Mouse (Mus musculus) gastrocnemius, postnatal 36 days (tissue): ENCODE data around the gene Tmem246. TPM values are rescaled to one million over a fixed set of nuclear protein-coding genes. Genes with fewer than 3 reads are reported as not detected.
A peak's percentile ranks its signal among the peaks of the same experiment; 100 is the strongest.
"Not testable (repeated sequence)": the region's sequence is repeated elsewhere in the genome, so short reads cannot be mapped to it uniquely, and the experiment has no call there.

Source experiments
- DNase-seq, 2 experiments: peaks; one replicate each; pipeline ENCODE4 v3.0.0; 2022
- intact Hi-C: fragments of 180-260 bp; cut with DNase I; formaldehyde crosslinking; loops from one replicate; pipeline ENCODE4 v1.15.1; 2025
- long read RNA-seq, 2 experiments: library from polyadenylated mRNA; stranded (forward); transcript quantifications; one replicate each; pipeline ENCODE4 v2.0.0; 2021
- total RNA-seq, 2 experiments: library from RNA; stranded (reverse); gene quantifications; 2 replicates each; pipeline ENCODE4 v1.2.3; 2021

Gene Tmem246
- total RNA-seq: 10 to 100 TPM; 29.6 to 30.5 TPM
- long read RNA-seq, experiment 1, transcript Tmem246-201 (2 exons, 2,989 nt): minor isoform, 5 of 73 reads
- long read RNA-seq, experiment 1, transcript Tmem246-202 (2 exons, 748 nt): major isoform, 49 of 73 reads
- long read RNA-seq, experiment 1, partial matches to known transcripts: 0 of 73 reads
- long read RNA-seq, experiment 1, other reads (novel, unspliced or antisense): 19 of 73 reads
- long read RNA-seq, experiment 2, transcript Tmem246-202 (2 exons, 748 nt): major isoform, 39 of 72 reads
- long read RNA-seq, experiment 2, transcript Tmem246-201 (2 exons, 2,989 nt): minor isoform, 6 of 72 reads
- long read RNA-seq, experiment 2, partial matches to known transcripts: 0 of 72 reads
- long read RNA-seq, experiment 2, other reads (novel, unspliced or antisense): 27 of 72 reads

DNA sequence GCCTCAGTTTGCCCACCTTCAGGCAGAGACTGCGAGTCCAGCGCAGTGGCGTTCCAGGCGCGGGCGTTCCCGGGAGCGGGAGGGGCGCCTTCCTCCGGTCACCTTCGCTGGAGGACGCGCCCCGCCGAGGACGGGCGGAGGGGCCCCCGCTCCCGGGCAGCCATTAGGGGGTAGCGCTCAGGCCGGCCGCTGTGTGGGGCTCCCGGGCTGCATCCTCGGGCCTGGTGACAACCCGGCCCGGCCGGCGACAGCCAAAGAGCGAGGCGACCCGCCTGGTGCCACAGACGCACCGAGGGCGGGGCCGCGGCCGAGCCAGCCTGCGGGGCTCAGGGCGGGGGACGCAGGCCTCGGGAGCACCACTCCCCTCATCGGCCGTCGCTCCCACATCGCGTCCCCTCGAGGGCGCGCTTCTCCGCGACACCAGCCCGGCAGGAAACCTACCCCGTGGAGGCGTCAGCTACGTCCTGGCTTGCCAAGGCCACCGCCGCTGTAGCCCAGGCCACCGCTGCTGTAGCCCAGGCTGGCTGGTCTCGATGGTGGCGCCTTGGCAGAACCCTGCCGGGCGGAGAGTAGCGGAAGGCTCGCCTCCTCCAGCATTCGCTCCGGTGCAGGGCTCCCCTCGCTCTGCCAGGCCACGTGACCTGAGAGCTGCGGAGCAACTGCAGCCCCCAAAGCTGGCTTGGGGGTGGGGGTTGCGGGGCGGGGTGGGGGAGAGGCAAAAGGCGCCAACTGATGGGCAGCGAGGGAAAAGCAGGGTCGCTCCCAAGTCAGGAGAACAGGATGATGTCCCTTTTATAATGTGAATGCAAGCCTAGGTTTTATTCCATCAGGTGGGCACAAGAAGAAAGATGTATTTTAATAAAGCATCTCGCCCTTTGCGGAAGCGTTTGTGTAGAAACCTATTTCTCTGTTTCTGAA is at the start of gene Tmem246:
Tmem246 (minus strand) TSS at position 694 of the 918 bp plus-strand sequence.
- DNase-seq: peak; percentile 56 to 64
- intact Hi-C loops: no loop called here

DNA sequence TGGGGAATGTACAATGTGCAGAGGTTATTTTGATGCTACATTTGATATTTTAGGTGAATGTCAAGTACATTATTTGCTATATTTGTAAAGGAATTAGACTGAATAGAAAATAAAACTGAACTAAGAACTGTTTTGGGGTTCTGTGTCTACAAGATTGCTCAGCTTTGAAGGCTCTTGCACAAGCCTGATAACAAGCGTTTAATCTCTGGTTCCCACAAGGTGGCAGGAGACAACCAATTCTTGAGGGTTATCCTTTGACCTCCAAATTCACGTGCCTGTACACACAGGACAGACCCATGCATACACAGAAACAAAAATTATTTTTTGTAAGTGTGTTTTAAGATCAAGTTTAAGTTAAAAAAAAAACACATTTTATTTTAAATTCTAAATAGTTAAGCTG is 42.2 kb upstream of the Tmem246 start:
- intact Hi-C loops: no loop called here
- no peak for DNase-seq

DNA sequence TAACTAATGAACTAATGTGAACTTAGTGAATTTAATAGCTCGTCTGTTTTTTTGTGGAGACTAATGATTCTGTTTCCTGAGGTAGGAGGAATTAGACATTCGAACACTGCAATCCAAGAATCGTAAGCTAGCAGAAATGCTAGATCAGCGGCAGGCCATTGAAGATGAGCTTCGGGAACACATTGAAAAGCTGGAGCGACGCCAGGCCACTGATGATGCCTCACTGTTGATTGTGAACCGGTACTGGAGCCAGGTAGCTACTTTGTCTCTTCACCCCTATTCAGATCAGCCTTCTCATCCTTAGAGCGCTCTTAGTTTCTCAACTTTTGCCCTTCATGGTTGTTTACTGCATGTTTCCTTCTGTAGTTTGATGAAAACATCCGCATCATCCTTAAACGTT is 40.1 kb upstream of the Tmem246 start:
- no peak for DNase-seq
- intact Hi-C loops: no loop called here

DNA sequence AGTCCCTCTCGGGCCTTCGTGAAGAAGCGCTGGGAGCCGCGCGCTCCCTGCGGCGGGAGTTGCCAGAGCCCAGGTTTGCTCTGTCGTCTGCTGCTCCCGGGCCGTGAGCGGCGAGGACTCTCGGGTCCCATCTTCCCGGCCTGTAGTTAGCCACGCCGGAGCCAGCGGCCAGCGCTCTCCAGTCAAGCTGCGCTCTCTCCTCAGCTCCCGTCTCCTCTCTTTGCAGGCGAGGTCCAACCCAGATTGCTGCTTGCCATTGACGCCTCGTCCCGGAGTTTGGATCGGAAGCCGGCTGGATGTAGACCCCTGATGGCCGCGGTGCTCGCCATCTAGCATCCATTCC is 34.4 kb upstream of the Tmem246 start:
- DNase-seq: no peak
- intact Hi-C loops: no loop called here

DNA sequence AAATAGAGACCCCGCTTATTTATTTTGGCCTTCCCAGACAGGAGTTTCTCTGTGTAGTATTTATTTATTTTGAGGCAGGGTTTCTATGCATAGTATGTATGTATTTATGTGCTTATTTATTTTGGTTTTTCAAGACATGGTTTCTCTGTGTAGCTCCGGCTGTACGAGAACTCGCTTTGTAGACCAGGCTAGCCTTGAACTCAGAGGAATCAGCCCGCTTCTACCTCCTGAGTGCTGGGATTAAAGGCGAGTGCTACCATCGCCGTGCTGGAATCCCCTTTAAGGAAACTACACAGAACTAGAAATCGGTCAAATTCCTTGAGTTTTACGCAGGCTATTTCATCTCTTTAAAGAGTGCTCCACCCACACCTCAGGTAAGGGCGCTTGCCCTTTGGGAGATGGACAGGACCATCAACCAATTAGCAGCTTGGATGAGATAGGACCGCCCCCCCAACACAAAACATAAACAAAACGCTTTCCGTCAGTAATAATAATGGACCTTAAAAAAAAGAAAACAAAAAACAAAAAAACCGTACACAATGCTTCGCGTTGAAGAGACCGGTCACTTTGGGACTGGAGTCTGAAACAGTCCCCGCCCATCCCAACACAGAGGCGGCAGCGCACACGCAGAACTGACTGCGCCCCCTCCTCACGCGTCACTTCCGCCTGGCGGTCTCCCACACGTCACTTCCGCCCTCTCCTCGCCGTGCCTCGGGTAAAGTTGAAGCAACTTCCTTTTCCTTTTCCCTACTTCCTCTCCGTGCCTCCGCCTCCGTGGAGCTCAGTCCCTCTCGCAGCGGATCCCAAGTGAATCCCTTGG is 33.9 kb upstream of the Tmem246 start, which contains the start of gene Rnf20:
Rnf20 (plus strand) TSS at position 688 of the 820 bp plus-strand sequence.
- peak; percentile 90 to 93 for DNase-seq
- intact Hi-C loops: no loop called here

DNA sequence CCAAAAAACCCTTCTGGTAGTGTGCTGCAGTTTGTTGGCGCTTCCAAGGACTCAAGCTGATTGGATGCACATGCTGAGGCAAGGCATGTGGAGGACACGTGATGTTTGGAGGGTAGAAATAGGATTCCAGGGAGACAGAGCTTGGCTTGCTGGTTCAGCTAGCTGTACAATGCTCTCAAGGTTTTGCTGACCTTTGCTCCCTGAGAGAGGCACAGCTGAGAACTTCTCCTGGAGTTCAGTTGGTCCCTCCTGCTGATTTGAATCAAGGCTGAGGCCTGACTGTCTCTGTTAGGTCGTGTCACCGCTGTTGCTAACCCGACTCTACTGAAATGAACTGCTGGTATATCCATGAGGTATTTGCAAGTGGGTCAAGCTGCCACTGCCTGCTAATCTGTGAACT is 31.3 kb upstream of the Tmem246 start:
- intact Hi-C loops: no loop called here

DNA sequence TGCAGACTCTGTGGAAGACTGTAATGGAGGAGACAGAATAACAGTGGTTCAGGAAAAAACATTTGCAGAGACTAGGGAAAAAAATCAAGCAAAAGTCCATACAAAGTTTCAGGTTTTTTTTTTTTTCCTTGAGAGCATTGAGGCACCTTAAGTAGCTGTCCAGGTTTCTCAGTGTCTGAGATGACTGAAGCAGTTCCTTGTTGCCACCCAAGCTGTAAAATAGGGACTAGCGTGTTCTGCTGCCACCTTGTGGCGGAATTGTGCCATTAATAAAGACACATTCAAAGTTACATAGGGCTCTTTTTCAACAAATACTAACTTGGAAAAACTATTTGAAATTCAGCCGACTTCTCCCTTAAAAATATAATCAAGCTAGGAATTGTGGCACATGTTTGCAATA is 29.3 kb upstream of the Tmem246 start:
- intact Hi-C loops: loop anchor here (1.0 kb wide), 1 partner anchor 60 kb away; no protein-coding TSS in a partner anchor
- peak; percentile 35 to 43 for DNase-seq

More for the DNA sequence above, 31.3 kb upstream of the Tmem246 start:
- DNase-seq: no peak

DNA sequence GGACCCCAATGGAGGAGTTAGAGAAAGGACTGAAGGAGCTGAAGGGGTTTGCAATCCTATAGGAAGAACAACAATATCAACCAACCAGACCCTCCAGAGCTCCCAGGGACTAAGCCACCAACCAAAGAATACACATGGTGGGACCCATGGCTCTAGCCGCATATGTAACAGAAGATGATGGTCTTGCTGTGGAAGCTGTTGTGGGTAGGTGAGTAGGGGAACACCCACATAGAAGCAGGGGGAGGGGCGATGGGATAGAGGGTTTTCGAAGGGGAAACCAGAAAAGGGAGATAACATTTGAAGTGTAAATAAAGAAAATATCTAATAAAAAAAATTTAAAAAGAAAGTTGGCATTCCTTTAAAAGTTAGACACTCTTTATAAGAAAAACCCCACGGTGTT is 27.3 kb upstream of the Tmem246 start:
- intact Hi-C loops, DNase-seq: not testable (repeated sequence)

DNA sequence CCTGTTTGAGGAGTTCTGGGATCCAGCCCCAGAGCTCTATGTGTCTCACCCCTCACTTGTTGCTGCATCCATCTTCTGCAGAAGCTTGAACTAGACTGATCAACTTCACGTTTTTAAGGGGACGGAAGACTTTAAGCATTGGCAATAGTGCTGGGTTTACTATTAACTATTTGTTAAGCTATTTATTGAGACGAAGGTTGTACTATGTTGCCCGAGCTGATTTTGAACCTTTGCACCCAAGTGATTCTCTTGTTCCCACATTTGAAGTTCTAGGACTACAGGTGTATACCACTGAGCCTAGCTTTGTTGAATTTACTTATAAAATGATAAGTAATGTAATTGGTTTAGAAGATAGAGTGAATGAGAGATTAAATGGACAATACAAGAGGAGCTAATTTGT is 26.2 kb upstream of the Tmem246 start:
- no peak for DNase-seq
- intact Hi-C loops: no loop called here

DNA sequence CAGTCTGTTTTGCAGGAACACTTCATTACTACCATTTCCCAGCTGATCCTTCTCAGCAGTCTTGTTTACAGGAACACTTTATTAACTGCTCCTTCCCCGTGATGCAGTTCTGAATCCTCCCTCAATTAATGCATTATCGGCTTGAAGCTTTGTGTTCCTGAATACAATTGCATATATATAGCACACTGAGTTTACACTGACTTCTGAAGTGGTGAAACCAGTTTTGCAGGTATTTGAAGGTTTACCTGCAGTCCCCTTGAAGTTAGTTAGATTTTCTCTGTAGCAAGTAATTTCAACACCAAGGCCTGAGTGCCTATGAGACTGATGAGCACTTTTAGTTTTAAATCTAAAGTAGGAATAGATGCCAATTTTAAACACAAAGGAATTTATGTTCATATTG is 24.6 kb upstream of the Tmem246 start:
- intact Hi-C loops: no loop called here
- DNase-seq: no peak

DNA sequence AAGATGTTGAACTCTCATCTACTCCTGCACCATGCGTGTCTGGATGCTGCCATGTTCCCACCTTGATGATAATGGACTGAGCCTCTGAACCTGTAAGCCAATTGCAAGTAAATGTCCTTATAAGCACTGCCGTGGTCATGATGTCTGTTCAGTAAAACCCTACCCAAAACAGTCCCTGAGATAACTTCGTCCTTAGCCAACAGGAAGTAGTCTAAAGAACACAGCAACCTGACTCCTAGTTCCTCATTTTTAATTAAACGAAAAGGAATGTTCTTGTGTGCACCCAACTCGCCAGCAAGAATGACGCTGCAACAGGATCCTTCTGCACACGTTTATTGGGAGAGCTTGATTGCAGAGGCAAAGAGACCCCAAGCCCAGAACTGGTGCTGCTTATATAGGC is 22.2 kb upstream of the Tmem246 start:
- intact Hi-C loops, DNase-seq: not testable (repeated sequence)

DNA sequence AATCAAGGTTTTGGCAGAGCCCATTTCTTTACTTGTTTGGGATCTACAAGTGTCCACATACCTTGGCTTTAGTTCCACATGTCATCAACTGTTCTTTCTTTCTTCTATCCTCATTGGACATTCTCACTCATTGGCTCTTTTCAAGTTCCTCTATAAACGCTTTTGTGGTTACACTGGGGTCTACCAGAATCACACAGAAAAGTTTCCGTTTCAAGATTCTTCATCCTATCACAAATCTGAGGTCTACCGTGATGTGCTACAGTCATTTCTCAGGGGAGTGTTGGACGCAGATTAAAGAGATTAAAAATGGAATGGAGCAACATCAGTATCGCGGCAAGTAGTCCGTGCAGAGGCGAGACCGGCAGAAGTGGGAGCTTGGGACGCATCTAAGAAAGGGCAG is 19.2 kb upstream of the Tmem246 start:
- intact Hi-C loops: no loop called here
- DNase-seq: no peak

DNA sequence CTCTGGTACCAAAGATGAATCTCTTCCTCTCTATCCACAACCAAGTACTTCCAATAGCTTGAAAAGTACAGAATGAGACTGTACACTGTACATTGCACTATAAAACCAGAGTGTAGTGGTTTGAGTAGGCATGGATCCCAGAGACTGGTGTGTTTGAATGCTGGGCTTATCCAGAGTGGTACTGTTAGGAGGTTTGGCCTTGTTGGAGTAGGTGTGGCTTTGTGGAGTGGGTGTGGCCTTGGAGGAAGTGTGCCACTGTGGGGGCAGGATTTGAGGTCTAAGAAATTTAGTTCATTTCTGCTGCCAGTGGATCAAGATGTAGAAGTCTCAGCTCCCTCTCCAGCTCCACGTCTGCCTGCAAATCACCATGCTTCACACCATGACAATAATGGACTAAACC is 7.8 kb upstream of the Tmem246 start:
- intact Hi-C loops: no loop called here
- DNase-seq: no peak

DNA sequence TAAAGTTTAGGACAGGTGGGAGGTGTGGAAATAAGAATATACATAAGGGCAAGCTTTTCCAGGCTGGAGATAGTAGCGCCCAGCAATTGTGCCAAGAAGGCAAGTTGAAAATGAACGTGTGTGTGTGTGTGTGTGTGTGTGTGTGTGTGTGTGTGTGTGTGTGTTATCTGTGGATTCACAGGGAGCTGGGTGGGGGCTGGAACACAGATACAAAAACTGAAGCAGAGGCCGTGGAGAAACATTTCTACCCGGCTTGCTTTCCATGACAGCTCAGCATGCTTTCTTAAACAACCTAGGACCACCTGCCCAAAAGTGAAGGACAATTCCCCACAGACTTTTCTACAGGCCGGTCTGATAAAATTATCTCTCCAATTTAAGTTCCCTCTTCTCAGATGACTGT is 6.9 kb upstream of the Tmem246 start:
- DNase-seq: no peak

DNA sequence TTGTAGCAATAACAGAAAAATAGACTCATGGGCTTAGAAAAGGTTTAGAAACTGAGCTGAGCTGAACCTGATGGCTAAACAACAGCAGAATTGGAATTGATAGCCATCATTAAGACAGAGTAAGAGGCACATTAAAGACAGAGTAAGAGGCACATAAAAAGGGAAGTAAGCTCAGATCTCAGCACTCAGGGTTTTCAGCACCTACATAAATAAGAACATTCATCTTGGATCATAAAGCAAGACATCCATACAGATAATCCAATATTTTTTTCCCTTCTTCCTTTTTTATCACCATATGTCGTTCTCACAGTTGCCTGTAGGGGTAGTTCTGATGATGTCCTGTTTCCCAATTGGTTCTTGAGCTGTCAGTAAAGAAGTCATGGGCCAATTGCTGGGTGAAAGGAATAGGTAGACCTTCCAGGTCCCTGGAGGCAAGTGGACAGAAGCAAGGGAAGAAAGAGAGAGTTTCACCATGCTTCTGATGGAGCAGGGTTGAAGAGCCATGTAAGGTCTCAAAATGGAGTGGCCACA is 6.4 kb upstream of the Tmem246 start:
- DNase-seq: no peak
- intact Hi-C loops: no loop called here

More for the DNA sequence above, 6.9 kb upstream of the Tmem246 start:
- intact Hi-C loops: no loop called here

DNA sequence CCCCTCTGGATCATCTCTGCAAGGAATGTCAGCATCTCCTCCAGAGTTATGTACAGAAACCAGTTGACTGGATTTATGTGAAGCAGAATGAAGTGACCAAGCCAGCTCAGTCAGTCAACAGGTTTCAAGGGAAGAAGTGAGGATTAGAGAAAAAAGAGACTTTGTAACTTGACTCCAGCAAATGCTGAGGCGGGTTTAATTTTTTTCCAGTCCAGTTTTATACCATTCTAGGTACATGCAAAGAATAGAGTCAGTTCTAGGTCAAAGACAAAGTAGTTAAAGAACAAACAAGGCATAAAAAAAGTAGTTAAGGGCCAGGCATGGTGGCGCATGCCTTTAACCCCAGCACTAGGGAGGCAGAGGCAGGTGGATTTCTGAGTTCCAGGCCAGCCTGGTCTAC is 5.5 kb upstream of the Tmem246 start:
- no peak for DNase-seq

DNA sequence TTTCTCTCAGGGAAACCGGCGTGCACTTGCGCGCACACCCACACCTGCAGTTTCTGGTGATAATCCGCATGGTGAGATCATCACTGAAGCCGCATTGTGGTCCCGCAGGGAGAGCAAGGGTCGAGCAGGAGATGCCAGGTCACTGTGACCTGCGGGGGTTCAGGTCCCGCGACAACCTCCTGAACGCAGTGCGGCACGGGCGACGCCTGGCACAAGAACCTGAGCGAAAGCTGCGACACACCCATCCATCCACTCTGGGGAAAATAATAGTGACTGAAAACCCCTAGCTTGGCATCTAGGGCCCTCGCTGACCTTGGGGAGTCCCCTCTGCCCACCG is 862 bp downstream of the Tmem246 start:
- DNase-seq: no peak
- intact Hi-C loops: no loop called here

More for the DNA sequence above, 5.5 kb upstream of the Tmem246 start:
- intact Hi-C loops: no loop called here

DNA sequence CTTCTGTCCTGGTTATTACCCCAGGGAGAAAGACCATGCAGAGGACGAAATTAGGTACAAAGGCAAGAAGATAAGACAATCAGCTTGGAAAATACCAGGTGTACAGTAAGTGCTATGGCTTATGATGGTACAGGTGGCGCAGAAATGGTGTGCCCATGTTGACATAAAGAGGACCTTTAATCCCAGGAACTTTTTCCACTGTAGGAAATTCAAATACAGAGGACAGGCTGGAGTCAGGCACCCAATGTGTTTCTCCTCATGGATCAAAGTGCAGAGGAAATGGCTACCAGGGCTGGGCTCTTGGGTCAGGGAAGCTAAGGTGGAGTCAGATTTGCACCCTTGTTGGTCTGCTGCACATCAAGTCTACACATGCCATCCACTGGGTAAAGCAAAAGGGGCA is 7.5 kb downstream of the Tmem246 start:
- no peak for DNase-seq
- intact Hi-C loops: no loop called here

DNA sequence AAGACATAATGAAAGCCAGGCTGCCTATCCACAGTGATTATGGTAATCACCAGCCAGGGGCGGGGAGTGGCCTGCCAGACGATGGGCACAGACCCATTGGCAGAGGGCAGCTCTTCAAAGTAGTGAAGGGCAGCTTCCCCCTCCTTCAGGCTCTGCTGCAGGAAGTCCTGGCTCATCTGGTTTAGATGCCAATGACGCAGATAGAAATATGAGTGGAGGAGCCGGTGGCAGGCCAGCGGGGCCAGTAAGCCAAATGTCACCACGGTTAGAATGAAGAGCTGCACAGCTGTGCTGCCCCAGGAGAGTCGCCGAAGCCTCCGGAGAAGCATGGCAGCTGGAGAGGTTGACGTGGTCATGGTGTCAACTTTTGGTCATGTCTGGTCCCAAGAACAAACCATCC is 10.9 kb downstream of the Tmem246 start:
- intact Hi-C loops: no loop called here
- DNase-seq: peak; percentile 51 to 53

DNA sequence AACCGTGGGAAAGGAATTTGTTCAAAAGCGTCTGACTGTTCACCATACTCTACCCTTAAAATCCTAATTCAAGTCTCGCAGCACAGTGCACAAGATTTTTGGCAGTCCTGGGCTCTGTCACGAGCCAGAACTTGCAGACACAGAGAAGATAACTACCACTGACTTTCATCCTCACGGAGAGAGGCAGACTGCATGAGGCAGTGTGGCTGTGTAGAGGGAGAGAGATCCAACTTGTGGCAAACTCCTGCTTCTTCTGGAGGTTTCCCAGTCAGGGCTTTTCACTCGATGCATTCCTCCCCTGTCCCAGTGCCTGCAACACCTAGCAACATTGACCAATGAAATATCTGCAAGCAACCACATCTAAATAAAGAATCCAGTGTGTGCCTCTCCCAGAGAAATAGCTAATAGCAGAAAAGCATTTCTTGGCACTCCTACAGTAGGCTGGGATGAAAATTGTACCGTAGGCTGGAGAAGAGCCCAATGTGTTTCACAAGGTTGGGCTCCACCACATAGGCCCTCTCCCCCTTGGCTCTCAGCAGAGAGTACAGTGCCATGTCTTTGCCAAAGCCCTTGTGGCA is 12.1 kb downstream of the Tmem246 start:
- no peak for DNase-seq
- intact Hi-C loops: no loop called here
